9 mouse cellular contexts compared by ENCODE assay signal in genomic region chr9:4259841-4260745, GRCm38 (mm10). TPM values are rescaled to one million over a fixed set of nuclear protein-coding genes. Genes with fewer than 3 reads are reported as not detected.
A peak's percentile ranks its signal among the peaks of the same experiment; 100 is the strongest.
DNase-seq lines count a peak whose midpoint lies in the region; ATAC-seq lines count a peak whose summit lies in the region.
"Had no signal": no experiment of that assay in that cellular context is flagged by ENCODE, and none has a peak within 500 bp of the region (broad histone marks: within the 10 kb centered on the region; RNA-seq: fewer than 3 reads in every experiment).

No protein-coding gene starts in this region.

- H3K36me3 ChIP-seq in erythroblast, embryonic 14.5 days (ENCODE audit: control insufficient read depth) = no peaks in the 10 kb centered on the region
- H3K36me3 ChIP-seq in embryonic facial prominence, embryonic 15.5 days = no peaks in the 10 kb centered on the region
- no peaks in the 10 kb centered on the region for H3K36me3 ChIP-seq in neural tube, embryonic 13.5 days

- no peak for ATAC-seq in erythroblast, adult 5-6 weeks (replicated peaks; ENCODE audit: low FRiP score, poor library complexity, severe bottlenecking)
- peak; percentile 60; the same call in 1 of the 2 replicates for ATAC-seq in embryonic facial prominence, embryonic 15.5 days (ENCODE audit: insufficient number of reproducible peaks, low FRiP score, low TSS enrichment, low read depth)
- ATAC-seq in neural tube, embryonic 13.5 days (ENCODE audit: low read depth) = peak; percentile 63
- ATAC-seq in inflammation-experienced regulatory T-cells, adult 6 months = no peak

- no peak overlapping the region for H3K27ac ChIP-seq in embryonic facial prominence, embryonic 15.5 days (replicated peaks)
- H3K27ac ChIP-seq in neural tube, embryonic 13.5 days (replicated peaks) = no peak overlapping the region
- H3K27ac ChIP-seq: macrophage had no signal

- peak overlapping the region; percentile 43 for H3K4me3 ChIP-seq in erythroblast, embryonic 14.5 days (replicated peaks)
- H3K4me3 ChIP-seq in embryonic facial prominence, embryonic 15.5 days (replicated peaks) = peak overlapping the region; percentile 27
- peak overlapping the region; percentile 26 for H3K4me3 ChIP-seq in neural tube, embryonic 13.5 days

- H3K4me2 ChIP-seq in embryonic facial prominence, embryonic 15.5 days (replicated peaks) = 0 out of 2 replicates have a peak overlapping the region, but pooled peaks have one; percentile 12
- H3K4me2 ChIP-seq in neural tube, embryonic 13.5 days = no peak overlapping the region

- H3K4me1 ChIP-seq in erythroblast, embryonic 14.5 days (ENCODE audit: control insufficient read depth) = no peaks in the 10 kb centered on the region
- H3K4me1 ChIP-seq in embryonic facial prominence, embryonic 15.5 days = no peaks in the 10 kb centered on the region
- no peaks in the 10 kb centered on the region for H3K4me1 ChIP-seq in neural tube, embryonic 13.5 days (replicated peaks)

- H3K9me3 ChIP-seq in erythroblast, embryonic 14.5 days (ENCODE audit: control insufficient read depth, low read length) = peaks cover 21% of the 10 kb centered on the region
- peaks cover 9% of the 10 kb centered on the region; the same call in 1 of the 2 replicates for H3K9me3 ChIP-seq in embryonic facial prominence, embryonic 15.5 days (replicated peaks)
- H3K9me3 ChIP-seq in neural tube, embryonic 13.5 days = peaks cover 14% of the 10 kb centered on the region; the same call in 1 of the 2 replicates

- WGBS in embryonic facial prominence, embryonic 15.5 days = 52% methylated on average over 65 of the region's 65 CpGs
- WGBS in large intestine, adult 2 months = 55% methylated on average over 65 of the region's 65 CpGs
- WGBS in neural tube, embryonic 13.5 days = 50% methylated on average over 65 of the region's 65 CpGs

- H3K9ac ChIP-seq in embryonic facial prominence, embryonic 15.5 days = no peak overlapping the region
- H3K9ac ChIP-seq in neural tube, embryonic 13.5 days = no peak overlapping the region

- peak; percentile 30 for DNase-seq in right cerebral cortex, adult 18-20 months
- DNase-seq in right cerebral cortex, adult 2 months (ENCODE audit: low spot score in 2 of 2) = no peak
- DNase-seq in large intestine, adult 2 months (ENCODE audit: low read depth, low spot score) = peak; percentile 1

- no peaks in the 10 kb centered on the region; the same call in 1 of the 2 replicates for H3K27me3 ChIP-seq in erythroblast, embryonic 14.5 days (ENCODE audit: control insufficient read depth)
- H3K27me3 ChIP-seq in embryonic facial prominence, embryonic 15.5 days = no peaks in the 10 kb centered on the region
- no peaks in the 10 kb centered on the region for H3K27me3 ChIP-seq in neural tube, embryonic 13.5 days

RNA-seq across cellular contexts. Expression of gene Aasdhppt, which starts 49.2 kb away (rescaled TPM):
- 0.11 and 0.15 TPM in 2 replicates for polyA plus RNA-seq in erythroblast, embryonic 14.5 days (2012)
- total RNA-seq in erythroblast, adult 5-6 weeks (2015; ENCODE audit: low replicate concordance) = 15.7 and 22.7 TPM in 2 replicates
- total RNA-seq in erythroblast, adult 5-6 weeks (2017; ENCODE audit: low replicate concordance) = 3.8 and 7.0 TPM in 2 replicates
- polyA plus RNA-seq in embryonic facial prominence, embryonic 15.5 days (2015; fragmentation: Nextera tagmentation; extraction: Ambion mirVana) = 33.2 and 35.6 TPM in 2 replicates
- 1.6 and 1.7 TPM in 2 replicates for polyA plus RNA-seq in large intestine, adult 2 months (2012; rRNA removed)
- 32.4 and 33.7 TPM in 2 replicates for polyA plus RNA-seq in neural tube, embryonic 13.5 days (2015; fragmentation: Nextera tagmentation; extraction: Ambion mirVana)
- 10 to 100 TPM; 27.5 to 34.2 (median 33.8) TPM for polyA plus RNA-seq in inflammation-experienced regulatory T-cells, adult 6 months (2017; shearing (Covaris generic))

RNA-seq across cellular contexts. Expression of gene Kbtbd3, which starts 49.5 kb away (rescaled TPM):
- polyA plus RNA-seq in erythroblast, embryonic 14.5 days (2012) = 0.03 TPM in 1 of 2 replicates, not detected in the other
- 0.42 TPM in 1 of 2 replicates, not detected in the other for total RNA-seq in erythroblast, adult 5-6 weeks (2015; ENCODE audit: low replicate concordance)
- 0.09 and 2.5 TPM in 2 replicates for total RNA-seq in erythroblast, adult 5-6 weeks (2017; ENCODE audit: low replicate concordance)
- polyA plus RNA-seq in embryonic facial prominence, embryonic 15.5 days (2015; fragmentation: Nextera tagmentation; extraction: Ambion mirVana) = 6.4 and 7.6 TPM in 2 replicates
- polyA plus RNA-seq in large intestine, adult 2 months (2012; rRNA removed) = 0.32 and 0.37 TPM in 2 replicates
- polyA plus RNA-seq in neural tube, embryonic 13.5 days (2015; fragmentation: Nextera tagmentation; extraction: Ambion mirVana) = 12.0 and 13.6 TPM in 2 replicates
- polyA plus RNA-seq in inflammation-experienced regulatory T-cells, adult 6 months (2017; shearing (Covaris generic)) = 10 to 100 TPM in 1 of 3 experiments, 1 to 10 TPM in 2; 9.0 to 12.6 (median 9.4) TPM

Comparison
In these comparisons a context has a peak if more than half of its experiments do, and no peak if none do; other contexts are left out.
1. DNase-seq: peak in right cerebral cortex, adult 18-20 months (single experiment) and large intestine, adult 2 months (single experiment); none in right cerebral cortex, adult 2 months (0 of 2).
2. ATAC-seq: peak in embryonic facial prominence, embryonic 15.5 days (single experiment) and neural tube, embryonic 13.5 days (single experiment); none in erythroblast, adult 5-6 weeks (single experiment) and inflammation-experienced regulatory T-cells, adult 6 months (single experiment).
3. RNA of gene Aasdhppt, which starts 49.2 kb away (polyA plus RNA-seq): 33.2 to 35.6 TPM in embryonic facial prominence, embryonic 15.5 days, 27.5 to 34.2 TPM in inflammation-experienced regulatory T-cells, adult 6 months and 32.4 to 33.7 TPM in neural tube, embryonic 13.5 days; 1.6 to 1.7 TPM in large intestine, adult 2 months and 0.11 to 0.15 TPM in erythroblast, embryonic 14.5 days; every median in the first group is over 10 times any median in the second.
4. Peak in every context shown above with its lines, with median percentiles within 50 percentile points of each other: H3K4me3 ChIP-seq.